Mouse (Mus musculus) liver, embryonic 11.5 days (tissue): ENCODE data around the gene Kpna6. TPM values are rescaled to one million over a fixed set of nuclear protein-coding genes. Genes with fewer than 3 reads are reported as not detected.

Experiments
- ATAC-seq: fragments of 200-750 bp; cut with Nextera tagmentation; replicated peaks from 2 replicates; pipeline ENCODE4 v1.8.0; 2017; ENCODE audit warnings: moderate number of reproducible peaks, mild to moderate bottlenecking, moderate TSS enrichment, moderate library complexity; ENCODE audit not compliant: low FRiP score
- DNase-seq: peaks from one replicate; pipeline ENCODE4 v3.0.0-alpha.2; 2017; ENCODE audit warnings: low spot score
- H3K27ac ChIP-seq: fragments of 300-500 bp; sonication (generic); 2 replicates; pipeline ENCODE4 v1.5.1; 2014; ENCODE audit warnings: mild to moderate bottlenecking, low read depth, low read length, control low read depth
- H3K27me3 ChIP-seq: fragments of 300-500 bp; sonication (generic); replicated peaks from 2 replicates; pipeline ENCODE4 v1.6.1; 2014; ENCODE audit warnings: low read length, mixed read lengths; ENCODE audit not compliant: control insufficient read depth, insufficient read depth
- H3K36me3 ChIP-seq: fragments of 300-500 bp; sonication (generic); 2 replicates; pipeline ENCODE4 v1.6.1; 2014; ENCODE audit warnings: mild to moderate bottlenecking, low read length, moderate library complexity, mixed read lengths; ENCODE audit not compliant: control insufficient read depth, insufficient read depth
- H3K4me1 ChIP-seq: fragments of 300-500 bp; sonication (generic); replicated peaks from 2 replicates; pipeline ENCODE4 v1.6.1; 2014; ENCODE audit warnings: low read length, mixed read lengths; ENCODE audit not compliant: control insufficient read depth, insufficient read depth
- H3K4me2 ChIP-seq: fragments of 300-500 bp; sonication (generic); 2 replicates; pipeline ENCODE4 v1.6.1; 2014; ENCODE audit warnings: mild to moderate bottlenecking, control low read depth, moderate library complexity
- H3K4me3 ChIP-seq: fragments of 300-500 bp; sonication (generic); 2 replicates; pipeline ENCODE4 v1.5.1; 2014; ENCODE audit warnings: low read depth, low read length, control low read depth
- H3K9ac ChIP-seq: fragments of 300-500 bp; sonication (generic); 2 replicates; pipeline ENCODE4 v1.6.1; 2014; ENCODE audit warnings: low read depth, low read length, control low read depth
- H3K9me3 ChIP-seq: fragments of 300-500 bp; sonication (generic); 2 replicates; pipeline ENCODE4 v1.6.1; 2016; ENCODE audit warnings: low read length, inconsistent platforms, mixed read lengths; ENCODE audit not compliant: control insufficient read depth
- WGBS: fragments of 180-500 bp; shearing (Covaris S2); extraction: QIAGEN DNeasy Blood & Tissue Kit; methylation state at CpG from one replicate; pipeline ENCODE4 v1.1.7; 2014; 5-methylcytosine and 5-hydroxymethylcytosine counted together
- polyA plus RNA-seq: library from polyadenylated mRNA; unstranded; fragments of >200 nt; fragmentation: Nextera tagmentation; extraction: Ambion mirVana; gene quantifications from 2 replicates; pipeline ENCODE4 v1.2.1, GENCODE M21; 2014

Gene Kpna6
- polyA plus RNA-seq, 1 experiment from 2014 or later, result 11.7 TPM

DNA sequence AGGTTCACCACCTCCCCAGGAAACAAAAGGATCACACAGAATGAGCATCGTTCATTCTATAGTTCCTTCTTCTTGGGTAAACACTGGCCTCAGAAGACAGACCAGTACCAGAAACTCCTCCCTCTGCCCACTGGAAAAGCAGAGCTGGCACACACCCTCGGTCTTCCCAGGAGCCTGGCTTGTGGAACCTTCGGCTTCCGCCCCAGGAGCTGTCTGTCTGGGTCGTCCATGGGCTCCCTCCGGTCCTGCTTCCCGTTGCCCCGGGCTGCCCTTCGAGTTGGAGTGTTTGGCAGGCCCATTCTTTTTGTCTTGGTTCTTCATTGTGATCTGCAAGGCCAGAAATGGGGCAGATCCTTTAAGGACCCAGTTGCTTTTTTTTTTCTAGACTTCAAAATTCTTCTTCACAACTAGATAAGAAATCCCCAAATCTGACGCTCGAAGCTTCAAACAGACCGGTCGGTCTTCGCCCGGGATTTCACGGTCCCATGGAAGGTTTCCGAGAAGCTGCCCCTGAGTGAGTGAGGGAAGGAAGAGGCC, 32.4 kb downstream of the Kpna6 start:
- Histone ChIP-seq H3K9ac (peak overlapping the region; percentile 75), H3K27me3 (no peaks in the 10 kb centered on the region), H3K4me1 (peaks cover 16% of the 10 kb centered on the region), H3K27ac (peak overlapping the region; percentile 82), H3K4me3 (peak overlapping the region; percentile 72), H3K4me2 (peak overlapping the region; percentile 91), H3K36me3 (peaks cover 35% of the 10 kb centered on the region), H3K9me3 (no peaks in the 10 kb centered on the region)
- ATAC-seq, result no peak
- WGBS, result 7% methylated on average over 17 of the region's 17 CpGs
- peak; percentile 49 for DNase-seq

DNA sequence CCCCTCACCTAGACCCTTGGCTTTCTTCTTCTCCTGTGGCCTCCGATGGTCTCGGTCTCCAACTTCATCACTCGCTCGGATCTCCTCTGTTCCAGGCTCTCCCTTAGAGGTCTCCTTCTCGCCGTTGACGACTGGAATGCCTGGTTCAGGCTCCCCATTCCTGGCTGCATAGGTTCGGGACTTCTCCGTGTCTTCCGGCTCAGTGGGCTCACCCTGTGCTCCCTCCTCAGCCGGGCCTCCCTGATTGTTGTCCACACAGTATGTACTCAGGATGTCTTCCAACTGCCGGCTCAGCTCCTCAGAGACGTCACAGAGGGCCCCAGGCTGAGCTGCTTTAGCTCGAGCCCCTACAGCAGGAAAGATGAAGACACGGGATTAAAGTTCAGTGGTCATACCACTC, 33.3 kb downstream of the Kpna6 start:
- ATAC-seq (no peak), DNase-seq (no peak)
- H3K27ac ChIP-seq, result peak overlapping the region; percentile 82; the same call in 1 of the 2 replicates
- no peaks in the 10 kb centered on the region for H3K9me3 ChIP-seq
- peak overlapping the region; percentile 72 for H3K4me3 ChIP-seq
- H3K9ac ChIP-seq, result peak overlapping the region; percentile 75
- WGBS, result 89% methylated on average over 15 of the region's 15 CpGs
- peaks cover 20% of the 10 kb centered on the region for H3K4me1 ChIP-seq
- peaks cover 39% of the 10 kb centered on the region for H3K36me3 ChIP-seq
- no peaks in the 10 kb centered on the region for H3K27me3 ChIP-seq
- H3K4me2 ChIP-seq, result peak overlapping the region; percentile 91

DNA sequence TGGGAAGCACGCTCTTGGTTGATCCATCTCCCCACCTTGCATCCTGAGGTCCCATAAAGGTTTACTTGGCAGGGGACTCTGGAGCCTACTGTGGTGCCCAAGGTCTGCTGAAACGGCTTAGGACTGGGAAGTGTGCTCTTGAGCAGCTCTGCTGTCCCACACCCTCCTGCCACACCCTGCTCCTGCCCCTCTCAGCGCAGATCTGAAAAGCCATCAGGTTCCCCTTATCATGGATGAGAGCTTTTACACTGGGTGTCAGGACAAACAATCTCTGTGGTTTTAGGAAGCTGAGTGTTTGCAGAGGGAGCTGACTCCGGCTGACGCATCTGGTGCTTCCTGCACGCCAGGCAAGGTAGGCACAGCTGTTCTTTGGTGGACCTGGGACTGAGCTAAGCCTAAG, 38.7 kb downstream of the Kpna6 start:
- no peaks in the 10 kb centered on the region for H3K27me3 ChIP-seq
- H3K4me3 ChIP-seq, result no peak overlapping the region
- H3K9me3 ChIP-seq, result no peaks in the 10 kb centered on the region
- peaks cover 77% of the 10 kb centered on the region for H3K36me3 ChIP-seq
- DNase-seq, result no peak
- no peak overlapping the region for H3K27ac ChIP-seq
- no peak overlapping the region for H3K9ac ChIP-seq
- H3K4me1 ChIP-seq, result peaks cover 14% of the 10 kb centered on the region
- peak; percentile 70 for ATAC-seq
- H3K4me2 ChIP-seq, result no peak overlapping the region; the same call in 1 of the 2 replicates
- 69% methylated on average over 6 of the region's 6 CpGs for WGBS

DNA sequence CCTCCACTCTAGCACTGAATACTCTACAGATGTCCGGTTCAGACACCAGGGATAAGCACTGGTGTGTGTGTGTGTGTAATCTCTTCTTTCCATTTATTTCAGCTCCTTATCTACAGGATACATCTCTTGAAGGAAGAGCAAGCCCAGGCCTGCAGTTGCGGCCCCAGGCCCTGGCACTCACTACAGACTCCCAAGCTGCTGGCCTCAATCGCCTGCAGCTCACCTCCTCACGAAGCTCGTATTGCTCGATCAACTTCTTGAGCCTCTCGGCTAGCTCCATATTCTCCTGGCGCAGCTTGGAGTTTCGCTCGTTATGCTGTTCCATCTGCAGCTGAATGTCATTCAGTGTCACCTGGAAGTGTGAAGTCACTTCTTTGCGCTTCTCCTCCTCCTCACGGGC, 40.7 kb downstream of the Kpna6 start:
- Histone ChIP-seq H3K36me3 (peaks cover 80% of the 10 kb centered on the region), H3K4me1 (peaks cover 10% of the 10 kb centered on the region), H3K4me2 (no peak overlapping the region), H3K27ac (no peak overlapping the region), H3K4me3 (no peak overlapping the region), H3K9ac (no peak overlapping the region), H3K9me3 (no peaks in the 10 kb centered on the region), H3K27me3 (no peaks in the 10 kb centered on the region)
- WGBS, result 92% methylated on average over 12 of the region's 12 CpGs
- DNase-seq (no peak), ATAC-seq (no peak)

DNA sequence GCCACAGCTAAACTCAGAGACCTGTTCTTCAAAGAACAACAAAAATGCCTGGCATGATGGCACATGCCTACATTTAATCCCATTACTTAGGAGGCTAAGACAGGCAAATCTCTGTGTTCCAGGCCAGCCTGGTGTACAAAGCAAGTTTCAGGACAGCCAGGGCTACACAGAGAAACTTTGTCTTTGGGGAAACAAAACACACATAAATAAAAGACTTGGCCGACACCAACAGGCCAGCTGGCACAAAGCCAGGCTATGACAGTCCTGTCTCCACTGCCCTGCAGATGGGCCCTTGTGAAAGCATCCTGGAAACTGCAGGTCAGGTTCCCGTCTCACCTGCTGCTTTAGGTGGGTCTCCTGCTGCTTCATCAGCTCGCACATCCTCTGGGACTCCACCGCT, 41.6 kb downstream of the Kpna6 start:
- Histone ChIP-seq H3K27me3 (no peaks in the 10 kb centered on the region), H3K27ac (no peak overlapping the region), H3K4me3 (no peak overlapping the region), H3K4me2 (no peak overlapping the region), H3K4me1 (peaks cover 10% of the 10 kb centered on the region), H3K9ac (no peak overlapping the region), H3K36me3 (peaks cover 80% of the 10 kb centered on the region), H3K9me3 (no peaks in the 10 kb centered on the region)
- DNase-seq (no peak), ATAC-seq (no peak)
- 90% methylated on average over 4 of the region's 4 CpGs for WGBS

DNA sequence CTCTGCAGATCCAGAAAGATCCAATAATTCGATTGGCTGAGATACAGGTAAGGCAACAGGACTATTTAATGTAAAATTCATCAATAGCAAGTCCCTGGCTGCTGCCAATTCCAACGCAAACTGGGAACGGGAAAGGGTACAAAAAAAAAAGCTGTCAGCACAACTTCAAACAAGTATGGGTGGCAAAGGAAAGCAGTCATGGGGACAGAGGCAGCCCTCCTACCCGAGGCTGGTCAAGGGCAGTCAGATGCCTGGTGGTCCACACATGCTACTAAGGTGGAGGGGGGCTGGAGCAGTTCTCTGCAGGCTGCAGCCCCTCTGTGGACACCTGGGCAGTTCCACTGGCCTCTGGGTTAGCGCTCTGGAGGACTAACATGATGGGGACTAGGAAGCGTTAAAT, 46.5 kb downstream of the Kpna6 start:
- Histone ChIP-seq H3K4me1 (peaks cover 22% of the 10 kb centered on the region), H3K27ac (no peak overlapping the region), H3K9ac (no peak overlapping the region), H3K36me3 (peaks cover 40% of the 10 kb centered on the region), H3K9me3 (no peaks in the 10 kb centered on the region), H3K4me2 (no peak overlapping the region), H3K27me3 (no peaks in the 10 kb centered on the region), H3K4me3 (no peak overlapping the region)
- ATAC-seq (no peak), DNase-seq (no peak)
- WGBS, result 74% methylated on average over 6 of the region's 6 CpGs

DNA sequence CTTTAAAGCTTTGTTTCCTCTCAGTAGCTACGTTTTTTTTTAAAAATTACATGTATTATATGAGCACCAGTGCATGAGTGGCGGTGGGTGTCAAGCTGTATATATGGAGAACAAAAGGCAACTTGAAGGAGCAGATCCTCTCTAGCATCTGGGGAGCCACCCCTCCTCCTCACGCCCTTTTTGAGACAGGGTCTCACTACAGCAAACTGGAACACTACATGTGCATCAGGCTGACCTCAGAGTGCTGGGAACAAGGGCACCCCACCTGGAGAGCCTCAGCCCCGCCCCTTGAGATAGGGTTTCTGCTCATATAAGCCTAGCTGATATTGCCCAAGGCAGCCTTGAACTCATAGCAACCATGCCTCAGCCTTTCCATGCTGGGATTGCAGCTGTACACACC, 47.1 kb downstream of the Kpna6 start:
- H3K9ac ChIP-seq, result no peak overlapping the region; the same call in 1 of the 2 replicates
- no peak overlapping the region for H3K27ac ChIP-seq
- H3K4me2 ChIP-seq, result peak overlapping the region; percentile 73
- H3K4me3 ChIP-seq, result no peak overlapping the region
- peaks cover 22% of the 10 kb centered on the region for H3K4me1 ChIP-seq
- H3K9me3 ChIP-seq, result no peaks in the 10 kb centered on the region
- peaks cover 35% of the 10 kb centered on the region for H3K36me3 ChIP-seq
- ATAC-seq (no peak), DNase-seq (no peak)
- 49% methylated on average over 4 of the region's 4 CpGs for WGBS
- no peaks in the 10 kb centered on the region for H3K27me3 ChIP-seq

DNA sequence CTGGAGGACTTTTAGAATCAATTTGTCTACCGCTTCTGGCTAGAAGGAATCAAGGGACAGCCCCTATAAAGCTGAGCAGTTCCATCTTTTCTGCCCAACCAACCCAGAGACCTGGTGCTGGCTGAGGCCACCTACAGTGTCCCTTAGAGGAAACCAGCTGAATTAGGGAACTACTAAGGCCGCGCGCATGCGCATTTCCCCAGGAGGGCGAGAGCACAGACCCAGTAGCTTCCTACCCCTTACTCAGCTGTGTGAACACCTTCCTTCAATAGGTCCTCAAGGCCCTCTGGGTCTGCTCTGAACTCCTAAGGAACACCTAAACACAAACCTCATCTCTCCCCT, 47.6 kb downstream of the Kpna6 start:
- Histone ChIP-seq H3K9ac (peak overlapping the region; percentile 27), H3K9me3 (no peaks in the 10 kb centered on the region), H3K27me3 (no peaks in the 10 kb centered on the region), H3K36me3 (peaks cover 30% of the 10 kb centered on the region), H3K4me3 (peak overlapping the region; percentile 31), H3K27ac (peak overlapping the region; percentile 81), H3K4me2 (peak overlapping the region; percentile 73), H3K4me1 (peaks cover 22% of the 10 kb centered on the region)
- ATAC-seq, result peak; percentile 26; the same call in 1 of the 2 replicates
- 5% methylated on average over 6 of the region's 6 CpGs for WGBS
- DNase-seq, result peak; percentile 68

DNA sequence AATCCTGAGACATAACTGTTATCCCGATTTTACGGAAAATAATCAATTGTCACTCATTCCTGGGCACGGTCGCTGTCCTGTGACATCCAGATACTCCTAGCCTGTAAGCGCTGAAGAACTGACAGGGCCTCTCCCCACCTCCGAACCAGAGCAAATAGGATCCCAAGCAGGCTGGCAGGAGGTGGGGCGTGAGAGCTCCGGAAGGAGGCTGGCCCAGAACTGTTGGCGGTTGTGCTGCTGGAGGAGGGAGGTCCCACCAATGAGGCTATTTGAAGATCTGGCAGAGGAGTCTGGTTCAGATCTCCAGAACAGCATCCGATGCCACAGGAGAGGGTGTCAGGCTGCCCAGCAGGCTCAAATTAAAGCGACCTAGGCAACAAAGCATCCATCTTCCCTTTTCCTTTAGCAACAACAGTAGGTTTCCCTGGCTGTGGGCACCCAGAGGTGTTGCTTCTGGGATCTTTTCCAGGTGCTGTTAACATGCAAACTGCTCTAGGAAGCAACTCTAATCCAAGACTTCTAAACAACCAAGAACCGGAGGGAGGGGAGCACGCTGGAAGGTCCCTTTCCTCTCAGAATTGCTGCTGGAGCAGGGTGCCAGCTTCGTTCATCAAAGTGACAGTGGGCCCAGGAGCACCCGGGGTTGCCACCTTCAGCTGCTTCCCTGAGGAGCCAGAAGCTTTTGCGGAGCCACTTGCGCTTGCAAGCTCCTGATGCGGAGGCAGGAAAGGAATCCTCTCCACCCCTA, 48.1 kb downstream of the Kpna6 start:
- Histone ChIP-seq H3K4me2 (peak overlapping the region; percentile 73), H3K4me3 (peak overlapping the region; percentile 66), H3K36me3 (peaks cover 26% of the 10 kb centered on the region), H3K27ac (peak overlapping the region; percentile 81), H3K27me3 (no peaks in the 10 kb centered on the region), H3K4me1 (peaks cover 22% of the 10 kb centered on the region), H3K9ac (peak overlapping the region; percentile 74), H3K9me3 (no peaks in the 10 kb centered on the region)
- ATAC-seq (peak; percentile 95), DNase-seq (peak; percentile 79)
- WGBS, result under 1% methylated on average over 18 of the region's 18 CpGs
